Mouse (Mus musculus) left cerebral cortex, adult 9 months (tissue): Measurements from ENCODE around the gene Sohlh2.

ENCODE experiments used
- DNase-seq, 2 experiments: peaks; one replicate each; pipeline ENCODE4 v3.0.0; 2022; ENCODE audit warnings: low spot score in 2 of 2

The Sohlh2 gene

GRCm38 (mm10) chr3:55206413-55206812, 24.6 kb downstream of the Sohlh2 start:
- no peak for DNase-seq

- no peak for DNase-seq
These were observed 25.8 kb downstream of the Sohlh2 start for GRCm38 (mm10) chr3:55207665-55208064.

GRCm38 (mm10) chr3:55212254-55212653, 30.4 kb downstream of the Sohlh2 start:
- no peak for DNase-seq

GRCm38 (mm10) chr3:55213785-55214184, 32.0 kb downstream of the Sohlh2 start:
- DNase-seq: no peak

DNA sequence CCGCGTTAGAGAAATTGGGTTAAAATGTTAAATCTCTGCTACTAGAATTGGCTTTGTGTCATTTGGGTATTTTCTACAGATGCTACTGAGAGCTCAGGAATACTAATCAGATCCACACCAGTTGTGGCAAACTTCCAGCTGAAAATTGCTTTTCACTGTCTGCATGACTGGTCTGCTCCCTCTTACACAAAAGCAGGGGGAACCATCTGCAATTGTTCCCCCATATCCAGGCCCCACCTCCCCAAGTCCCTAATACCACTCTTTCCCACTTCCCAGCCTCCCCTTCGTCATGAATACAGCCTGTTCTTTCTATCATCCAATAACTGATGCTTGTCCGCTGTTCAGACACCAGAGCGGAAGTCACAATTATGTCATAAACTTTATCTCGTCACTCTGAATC, 32.6 kb downstream of the Sohlh2 start:
- no peak for DNase-seq

DNA sequence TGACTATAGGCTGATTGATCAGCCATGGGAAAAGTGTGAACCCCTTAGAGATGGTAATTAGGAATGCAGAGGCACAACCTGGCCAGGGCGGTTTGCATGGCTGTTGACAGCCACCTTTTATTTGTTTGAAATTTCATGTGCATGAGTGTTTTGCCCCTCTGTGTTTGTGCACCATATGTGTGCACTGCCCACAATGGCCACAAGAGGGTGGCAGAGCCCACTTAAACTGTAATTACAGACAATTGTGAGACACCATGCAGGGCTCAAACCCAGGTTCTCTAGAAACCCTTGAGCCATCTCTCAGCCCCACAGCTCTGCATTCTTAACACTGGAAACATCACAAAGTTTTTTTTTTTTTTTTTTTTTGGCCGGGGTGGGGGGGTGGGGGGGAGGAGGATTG, 40.7 kb downstream of the Sohlh2 start:
- DNase-seq: no peak

DNA sequence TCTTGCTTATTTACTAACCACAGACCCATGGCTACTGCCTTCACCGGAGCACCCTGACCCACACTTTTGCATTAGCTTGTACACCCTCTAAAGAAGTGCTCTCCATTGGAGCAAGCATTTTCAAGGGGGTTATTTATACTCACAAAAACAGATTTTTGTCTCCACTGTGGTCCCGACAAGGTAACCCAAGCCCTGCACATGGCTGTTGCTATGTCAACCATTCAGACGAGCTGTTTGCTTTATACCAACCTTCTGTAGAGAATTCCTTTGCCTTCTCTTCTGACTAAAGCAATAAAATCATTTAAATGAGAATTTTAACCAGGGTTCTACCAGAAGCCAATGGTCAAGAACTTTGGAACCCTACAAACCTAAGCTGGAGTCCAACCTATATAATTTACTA, 42.0 kb downstream of the Sohlh2 start:
- no peak for DNase-seq

DNA sequence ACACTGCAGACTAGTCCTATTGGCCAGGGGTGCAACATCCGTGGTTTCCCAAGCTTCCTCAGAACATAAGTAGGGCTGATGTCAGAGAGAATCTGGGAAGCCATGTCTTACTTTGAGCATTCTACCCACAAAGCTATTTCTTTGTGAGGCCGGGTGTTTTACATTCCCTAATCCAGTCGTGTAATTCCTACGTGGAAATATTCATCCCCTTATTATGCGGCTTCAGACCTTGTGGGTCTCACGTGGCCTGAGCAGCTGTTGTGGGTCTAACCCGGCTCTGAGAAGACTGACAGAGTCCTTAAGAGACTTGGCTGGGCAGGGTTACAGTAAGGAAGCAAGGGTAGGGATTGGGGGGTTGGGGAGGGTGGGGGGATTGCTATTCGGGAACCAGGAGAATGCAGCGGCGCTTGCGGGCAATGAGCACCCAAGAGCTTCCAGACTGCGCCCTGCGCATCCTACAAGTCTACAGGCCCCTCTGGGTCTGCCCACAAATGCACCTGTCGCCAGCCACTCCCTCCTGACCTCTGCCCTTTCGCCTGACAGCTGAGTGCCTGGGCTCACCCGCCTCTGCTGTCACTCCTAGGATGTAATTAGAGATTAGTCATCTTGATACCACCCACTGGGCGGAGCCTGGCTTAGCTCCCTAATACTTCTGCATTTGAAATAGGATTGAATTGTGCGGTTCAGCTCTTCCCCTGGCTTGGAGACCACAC, 44.8 kb downstream of the Sohlh2 start:
- DNase-seq: no peak

DNA sequence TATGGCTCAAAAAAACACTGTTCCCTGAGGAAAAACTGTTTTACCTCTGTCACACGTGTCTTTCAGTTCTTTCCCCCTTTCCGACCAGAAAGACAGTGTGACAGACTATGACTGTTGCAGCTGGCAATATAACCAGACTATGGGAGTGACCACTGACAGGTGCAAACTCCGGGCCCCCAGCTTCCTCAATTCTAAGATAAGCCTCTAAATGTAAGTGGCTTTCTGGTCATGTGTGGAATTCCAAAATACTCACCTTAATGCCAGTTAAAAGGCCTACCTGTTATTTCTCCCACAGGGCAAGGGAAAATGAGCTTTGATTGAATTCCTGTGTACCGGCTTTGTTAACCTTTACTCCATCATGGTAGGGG, 45.4 kb downstream of the Sohlh2 start:
- DNase-seq: no peak

DNA sequence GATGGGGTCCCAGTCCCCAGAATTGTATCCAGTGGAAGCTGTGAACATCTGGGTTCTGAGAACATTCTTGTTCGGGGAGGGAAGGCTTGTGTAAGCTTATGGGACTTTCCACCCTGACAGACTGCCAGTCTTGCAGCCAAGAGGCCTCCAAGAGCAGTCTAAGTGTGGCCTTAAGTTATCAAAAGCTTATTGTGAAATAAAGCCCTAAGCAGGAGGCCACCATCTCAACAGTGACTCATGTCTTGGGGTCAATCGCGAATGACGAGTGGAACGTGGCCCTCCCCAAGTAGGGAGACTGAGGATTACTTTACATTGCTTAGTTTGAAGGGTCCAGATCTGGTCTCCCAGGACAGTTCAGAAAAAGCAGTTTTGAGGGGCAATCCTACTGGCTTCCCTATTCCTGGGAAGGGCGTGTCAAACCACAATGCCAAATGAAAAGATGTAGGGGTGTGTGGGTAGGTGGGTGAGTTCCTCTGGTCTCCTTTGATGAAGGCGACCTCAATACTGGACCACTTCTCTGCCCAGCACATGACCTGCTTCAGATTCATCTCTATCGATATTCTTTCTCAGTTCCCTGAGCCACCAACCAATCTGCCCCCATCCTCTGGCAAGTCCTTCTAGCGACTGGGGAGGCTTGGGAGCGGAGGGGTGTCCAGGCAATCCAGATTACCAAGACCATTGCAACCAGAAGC, 60.0 kb downstream of the Sohlh2 start, which contains the start of gene Dclk1:
Gene Dclk1, plus strand, starts transcription at position 635 of the 692 bp plus-strand sequence.
- DNase-seq: no peak

DNA sequence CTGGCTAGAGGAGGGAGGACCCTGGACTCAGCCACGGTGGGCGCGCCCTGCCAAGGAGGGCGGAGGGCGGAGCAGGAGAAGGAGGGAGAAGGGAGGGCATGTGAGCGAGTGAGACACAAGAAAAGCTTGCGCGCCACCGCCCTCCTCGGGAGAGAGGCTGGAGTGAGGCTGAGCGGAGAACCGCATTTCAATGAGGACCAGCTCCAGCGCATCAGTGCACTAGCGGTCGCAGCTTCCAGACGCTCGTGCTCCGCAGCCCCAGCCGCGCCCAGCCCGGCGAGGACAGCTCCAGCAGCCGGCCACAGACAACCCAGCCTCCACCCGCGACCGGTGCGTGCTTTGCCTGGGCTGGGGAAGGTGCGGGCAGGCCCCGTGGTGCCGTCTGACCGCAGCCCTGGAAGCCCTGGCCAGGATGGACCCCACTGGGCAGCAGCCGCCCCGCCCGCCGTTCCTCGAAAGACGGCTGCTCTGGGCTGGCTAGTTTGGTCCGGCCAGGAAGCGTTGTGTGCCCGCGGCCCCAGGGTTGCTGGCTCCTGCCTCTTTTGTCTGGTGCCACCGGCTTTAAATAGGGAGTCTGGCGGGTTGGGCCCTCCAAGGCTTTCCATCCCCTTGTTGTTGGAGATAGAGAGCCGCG, 60.7 kb downstream of the Sohlh2 start:
- DNase-seq: peak in 1 of 2 experiments; percentile 84

GRCm38 (mm10) chr3:55243056-55243471, 61.2 kb downstream of the Sohlh2 start:
- peak in 1 of 2 experiments; percentile 57 for DNase-seq

- peak in 1 of 2 experiments; percentile 62 for DNase-seq
These were observed 62.3 kb downstream of the Sohlh2 start for GRCm38 (mm10) chr3:55244087-55244486.

GRCm38 (mm10) chr3:55246618-55247272, 64.9 kb downstream of the Sohlh2 start:
- DNase-seq: peak in 1 of 2 experiments; percentile 60

DNA sequence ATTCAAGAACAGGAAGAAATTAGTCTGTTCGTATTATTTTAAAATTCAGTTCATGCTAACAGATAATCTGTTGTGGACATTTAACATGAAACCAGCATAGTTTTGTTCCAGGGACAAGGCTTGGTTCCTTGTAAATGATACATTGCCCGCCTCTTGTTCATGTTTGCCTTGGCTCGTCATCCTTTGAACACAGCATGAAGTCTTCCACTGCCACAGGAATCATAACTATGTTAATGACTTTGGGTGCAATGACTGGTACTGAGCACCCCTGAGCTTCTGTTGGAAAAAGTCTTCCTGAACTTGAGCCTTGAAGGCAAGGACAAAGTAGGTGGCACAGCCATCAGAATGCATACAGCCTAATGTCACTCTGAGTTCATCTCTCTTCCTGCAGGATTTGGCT, 66.2 kb downstream of the Sohlh2 start:
- DNase-seq: no peak

DNA sequence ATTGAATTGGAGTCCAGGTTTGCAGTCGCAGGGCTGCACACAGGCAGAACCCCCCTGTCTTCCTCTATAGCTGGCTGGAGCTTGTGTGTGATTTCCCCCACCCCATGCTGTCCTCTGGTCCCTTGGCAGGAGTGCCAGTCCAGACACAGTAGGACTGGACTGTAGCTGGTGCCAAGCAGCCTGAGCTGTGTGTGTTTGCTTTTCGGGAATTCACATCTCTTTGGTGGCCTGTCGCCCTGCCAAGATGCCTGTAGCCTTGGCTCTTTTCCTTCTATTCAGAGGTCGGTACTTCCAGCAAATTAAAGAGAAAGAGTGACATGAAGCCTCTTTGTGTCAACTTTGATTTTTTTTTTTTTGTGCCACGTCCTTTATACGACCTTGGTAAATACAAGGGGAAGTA, 66.7 kb downstream of the Sohlh2 start:
- peak in 1 of 2 experiments; percentile 66 for DNase-seq

GRCm38 (mm10) chr3:55250631-55251030, 68.8 kb downstream of the Sohlh2 start:
- DNase-seq: no peak
